Mouse (Mus musculus): Measurements from ENCODE around the gene Tmem80. TPM values are rescaled to one million over a fixed set of nuclear protein-coding genes. Genes with fewer than 3 reads are reported as not detected.

Tmem80 gene
- polyA plus RNA-seq, 1 experiment: 66.7 TPM

GRCm38 (mm10) chr7:141304537-141304936 lies 23.0 kb upstream of the Tmem80 start:
- Histone ChIP-seq H3K27ac (ENCODE audit: insufficient read depth, low read length) (no peak overlapping the region), H3K27me3 (ENCODE audit: control insufficient read depth, insufficient read depth, low read length) (no peaks in the 10 kb centered on the region), H3K4me1 (ENCODE audit: control insufficient read depth, insufficient read depth, low read length) (peaks cover 6% of the 10 kb centered on the region), H3K4me3 (replicated peaks; ENCODE audit: insufficient read depth, low read depth, low read length) (no peak overlapping the region)
- WGBS: 92% methylated on average over 4 of the region's 4 CpGs
- TF ChIP-seq POLR2A (IDR thresholded peaks at IDR 0.05; ENCODE audit: borderline replicate concordance, insufficient read depth, low read length) (no peak), CTCF (IDR thresholded peaks at IDR 0.05; ENCODE audit: borderline replicate concordance, insufficient read depth, low read depth, low read length) (no peak)
- DNase-seq: no peak

GRCm38 (mm10) chr7:141314416-141314815 lies 13.1 kb upstream of the Tmem80 start:
- Histone ChIP-seq H3K4me1 (ENCODE audit: control insufficient read depth, insufficient read depth, low read length) (no peaks in the 10 kb centered on the region), H3K4me3 (replicated peaks; ENCODE audit: insufficient read depth, low read depth, low read length) (no peak overlapping the region), H3K27me3 (ENCODE audit: control insufficient read depth, insufficient read depth, low read length) (no peaks in the 10 kb centered on the region), H3K27ac (ENCODE audit: insufficient read depth, low read length) (no peak overlapping the region)
- 87% methylated on average over 2 of the region's 2 CpGs for WGBS
- TF ChIP-seq POLR2A (IDR thresholded peaks at IDR 0.05; ENCODE audit: borderline replicate concordance, insufficient read depth, low read length): no peak
- TF ChIP-seq CTCF (IDR thresholded peaks at IDR 0.05; ENCODE audit: borderline replicate concordance, insufficient read depth, low read depth, low read length): no peak
- DNase-seq: no peak

GRCm38 (mm10) chr7:141315076-141315475 lies 12.5 kb upstream of the Tmem80 start:
- H3K4me3 ChIP-seq (replicated peaks; ENCODE audit: insufficient read depth, low read depth, low read length): no peak overlapping the region
- H3K4me1 ChIP-seq (ENCODE audit: control insufficient read depth, insufficient read depth, low read length): no peaks in the 10 kb centered on the region
- WGBS: 82% methylated on average over 8 of the region's 8 CpGs
- H3K27me3 ChIP-seq (ENCODE audit: control insufficient read depth, insufficient read depth, low read length): no peaks in the 10 kb centered on the region
- TF ChIP-seq CTCF (IDR thresholded peaks at IDR 0.05; ENCODE audit: borderline replicate concordance, insufficient read depth, low read depth, low read length) (no peak), POLR2A (IDR thresholded peaks at IDR 0.05; ENCODE audit: borderline replicate concordance, insufficient read depth, low read length) (no peak)
- no peak overlapping the region for H3K27ac ChIP-seq (ENCODE audit: insufficient read depth, low read length)
- DNase-seq: no peak

- H3K4me3 ChIP-seq (replicated peaks; ENCODE audit: insufficient read depth, low read depth, low read length): no peak overlapping the region
- 77% methylated on average over 5 of the region's 5 CpGs for WGBS
- TF ChIP-seq POLR2A (IDR thresholded peaks at IDR 0.05; ENCODE audit: borderline replicate concordance, insufficient read depth, low read length): no peak
- peak; percentile 55 for TF ChIP-seq CTCF (IDR thresholded peaks at IDR 0.05; ENCODE audit: borderline replicate concordance, insufficient read depth, low read depth, low read length)
- H3K4me1 ChIP-seq (ENCODE audit: control insufficient read depth, insufficient read depth, low read length): no peaks in the 10 kb centered on the region
- H3K27ac ChIP-seq (ENCODE audit: insufficient read depth, low read length): no peak overlapping the region
- peak in 1 of 2 experiments; percentile 52 for DNase-seq
- H3K27me3 ChIP-seq (ENCODE audit: control insufficient read depth, insufficient read depth, low read length): no peaks in the 10 kb centered on the region
Observed at GRCm38 (mm10) chr7:141315974-141316373, 11.6 kb upstream of the Tmem80 start.

- DNase-seq: no peak
- WGBS: 80% methylated on average over 1 of the region's 1 CpGs
- Histone ChIP-seq H3K27me3 (ENCODE audit: control insufficient read depth, insufficient read depth, low read length) (no peaks in the 10 kb centered on the region), H3K4me1 (ENCODE audit: control insufficient read depth, insufficient read depth, low read length) (no peaks in the 10 kb centered on the region), H3K4me3 (replicated peaks; ENCODE audit: insufficient read depth, low read depth, low read length) (no peak overlapping the region), H3K27ac (ENCODE audit: insufficient read depth, low read length) (no peak overlapping the region)
- TF ChIP-seq CTCF (IDR thresholded peaks at IDR 0.05; ENCODE audit: borderline replicate concordance, insufficient read depth, low read depth, low read length) (no peak), POLR2A (IDR thresholded peaks at IDR 0.05; ENCODE audit: borderline replicate concordance, insufficient read depth, low read length) (no peak)
Observed at GRCm38 (mm10) chr7:141317619-141318132, 9.9 kb upstream of the Tmem80 start.

GRCm38 (mm10) chr7:141319446-141319845 lies 8.1 kb upstream of the Tmem80 start:
- H3K4me3 ChIP-seq (replicated peaks; ENCODE audit: insufficient read depth, low read depth, low read length): no peak overlapping the region
- no peak for TF ChIP-seq POLR2A (IDR thresholded peaks at IDR 0.05; ENCODE audit: borderline replicate concordance, insufficient read depth, low read length)
- TF ChIP-seq CTCF (IDR thresholded peaks at IDR 0.05; ENCODE audit: borderline replicate concordance, insufficient read depth, low read depth, low read length): no peak
- H3K27ac ChIP-seq (ENCODE audit: insufficient read depth, low read length): no peak overlapping the region
- WGBS: 76% methylated on average over 2 of the region's 2 CpGs
- no peaks in the 10 kb centered on the region for H3K27me3 ChIP-seq (ENCODE audit: control insufficient read depth, insufficient read depth, low read length)
- peaks cover 3% of the 10 kb centered on the region for H3K4me1 ChIP-seq (ENCODE audit: control insufficient read depth, insufficient read depth, low read length)
- no peak for DNase-seq

- Histone ChIP-seq H3K4me1 (ENCODE audit: control insufficient read depth, insufficient read depth, low read length) (peaks cover 18% of the 10 kb centered on the region), H3K27ac (ENCODE audit: insufficient read depth, low read length) (no peak overlapping the region), H3K27me3 (ENCODE audit: control insufficient read depth, insufficient read depth, low read length) (no peaks in the 10 kb centered on the region), H3K4me3 (replicated peaks; ENCODE audit: insufficient read depth, low read depth, low read length) (no peak overlapping the region)
- 18% methylated on average over 1 of the region's 1 CpGs for WGBS
- TF ChIP-seq CTCF (IDR thresholded peaks at IDR 0.05; ENCODE audit: borderline replicate concordance, insufficient read depth, low read depth, low read length) (no peak), POLR2A (IDR thresholded peaks at IDR 0.05; ENCODE audit: borderline replicate concordance, insufficient read depth, low read length) (no peak)
- DNase-seq: peak in 1 of 2 experiments; percentile 45
Observed at GRCm38 (mm10) chr7:141324686-141325085, 2.9 kb upstream of the Tmem80 start.

GRCm38 (mm10) chr7:141326546-141327446 lies 743 bp upstream of the Tmem80 start:
- Histone ChIP-seq H3K4me1 (ENCODE audit: control insufficient read depth, insufficient read depth, low read length) (peaks cover 18% of the 10 kb centered on the region), H3K27me3 (ENCODE audit: control insufficient read depth, insufficient read depth, low read length) (no peaks in the 10 kb centered on the region), H3K27ac (ENCODE audit: insufficient read depth, low read length) (peak overlapping the region; percentile 82), H3K4me3 (replicated peaks; ENCODE audit: insufficient read depth, low read depth, low read length) (peak overlapping the region; percentile 74)
- TF ChIP-seq POLR2A (IDR thresholded peaks at IDR 0.05; ENCODE audit: borderline replicate concordance, insufficient read depth, low read length): no peak
- no peak for TF ChIP-seq CTCF (IDR thresholded peaks at IDR 0.05; ENCODE audit: borderline replicate concordance, insufficient read depth, low read depth, low read length)
- WGBS: 1% methylated on average over 33 of the region's 35 CpGs
- DNase-seq: peak in 1 of 2 experiments; percentile 63

Data from cerebellum, adult 2 months (tissue).